Mouse (Mus musculus) hindbrain, embryonic 14.5 days (tissue): Measurements from ENCODE around the gene Atn1. TPM values are rescaled to one million over a fixed set of nuclear protein-coding genes. Genes with fewer than 3 reads are reported as not detected.
A peak's percentile ranks its signal among the peaks of the same experiment; 100 is the strongest.

Experiments
- ATAC-seq: fragments of 200-750 bp; cut with Nextera tagmentation; 2 replicates; pipeline ENCODE4 v1.8.0; 2017; ENCODE audit warnings: moderate number of reproducible peaks, mild to moderate bottlenecking, moderate TSS enrichment, moderate library complexity; ENCODE audit not compliant: low FRiP score
- DNase-seq: peaks from one replicate; pipeline ENCODE4 v3.0.0-alpha.2; 2015; ENCODE audit warnings: low spot score
- H3K27ac ChIP-seq: fragments of 300-500 bp; sonication (generic); 2 replicates; pipeline ENCODE4 v1.5.1; 2014; ENCODE audit warnings: mild to moderate bottlenecking, moderate library complexity
- H3K27me3 ChIP-seq: fragments of 300-500 bp; sonication (generic); 2 replicates; pipeline ENCODE4 v1.6.1; 2014; ENCODE audit warnings: mild to moderate bottlenecking, low read length, mixed read lengths; ENCODE audit not compliant: control insufficient read depth, insufficient read depth
- H3K36me3 ChIP-seq: fragments of 300-500 bp; sonication (generic); replicated peaks from 2 replicates; pipeline ENCODE4 v1.6.1; 2014; ENCODE audit not compliant: control insufficient read depth, insufficient read depth
- H3K4me1 ChIP-seq: fragments of 300-500 bp; sonication (generic); replicated peaks from 2 replicates; pipeline ENCODE4 v1.6.1; 2014; ENCODE audit warnings: antibody characterized with exemption, low read length, mixed read lengths; ENCODE audit not compliant: control insufficient read depth, insufficient read depth
- H3K4me2 ChIP-seq: fragments of 300-500 bp; sonication (generic); replicated peaks from 2 replicates; pipeline ENCODE4 v1.6.1; 2014; ENCODE audit warnings: mild to moderate bottlenecking, moderate library complexity
- H3K4me3 ChIP-seq: fragments of 300-500 bp; sonication (generic); replicated peaks from 2 replicates; pipeline ENCODE4 v1.5.1; 2014; ENCODE audit warnings: mild to moderate bottlenecking, low read length
- H3K9ac ChIP-seq: fragments of 300-500 bp; sonication (generic); 2 replicates; pipeline ENCODE4 v1.6.1; 2014
- H3K9me3 ChIP-seq: fragments of 300-500 bp; sonication (generic); 2 replicates; pipeline ENCODE4 v1.6.1; 2016; ENCODE audit warnings: low read length; ENCODE audit not compliant: control insufficient read depth
- WGBS: fragments of 180-500 bp; shearing (Covaris S2); extraction: QIAGEN DNeasy Blood & Tissue Kit; methylation state at CpG from one replicate; pipeline ENCODE4 v1.1.7; 2014; 5-methylcytosine and 5-hydroxymethylcytosine counted together
- polyA plus RNA-seq: library from polyadenylated mRNA; unstranded; fragments of >200 nt; fragmentation: Nextera tagmentation; extraction: Ambion mirVana; gene quantifications from 2 replicates; pipeline ENCODE4 v1.2.1, GENCODE M21; 2014

The Atn1 gene
- polyA plus RNA-seq, 1 experiment from 2014 or later: 25.9 TPM

DNA sequence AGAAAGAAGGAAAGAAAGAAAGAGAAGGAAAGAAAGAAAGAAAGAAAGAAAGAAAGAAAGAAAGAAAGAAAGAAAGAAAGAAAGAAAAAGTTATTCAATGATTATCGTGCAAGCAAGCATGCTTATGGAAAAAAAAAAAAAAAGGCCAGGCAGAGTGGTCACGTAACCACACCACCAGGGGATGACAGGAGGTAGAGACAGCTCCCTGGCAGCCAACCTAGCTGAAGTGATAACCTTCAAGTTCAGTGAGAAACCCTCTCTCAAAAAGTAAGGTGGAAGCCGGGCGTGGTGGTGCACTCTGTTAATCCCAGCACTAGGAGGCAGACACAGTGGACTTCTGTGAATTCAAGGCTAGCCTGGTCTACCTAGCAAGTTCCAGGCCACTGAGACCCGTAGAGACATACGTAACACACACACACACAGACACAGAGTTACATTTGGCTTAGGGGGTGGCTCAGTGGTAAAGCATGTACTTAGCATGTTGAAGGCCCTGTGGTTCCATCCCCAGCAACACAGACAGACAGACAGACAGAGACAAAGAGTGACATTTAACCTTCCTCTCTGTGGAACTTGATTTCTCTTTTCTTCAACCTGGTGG is 33.3 kb downstream of the Atn1 start:
- ATAC-seq (no peak), DNase-seq (no peak)
- Histone ChIP-seq H3K36me3 (no peaks in the 10 kb centered on the region; the same call in 1 of the 2 replicates), H3K4me2 (no peak overlapping the region), H3K9me3 (no peaks in the 10 kb centered on the region), H3K27me3 (no peaks in the 10 kb centered on the region), H3K9ac (no peak overlapping the region), H3K4me3 (no peak overlapping the region), H3K27ac (no peak overlapping the region), H3K4me1 (no peaks in the 10 kb centered on the region)
- WGBS: 90% methylated on average over 6 of the region's 6 CpGs

DNA sequence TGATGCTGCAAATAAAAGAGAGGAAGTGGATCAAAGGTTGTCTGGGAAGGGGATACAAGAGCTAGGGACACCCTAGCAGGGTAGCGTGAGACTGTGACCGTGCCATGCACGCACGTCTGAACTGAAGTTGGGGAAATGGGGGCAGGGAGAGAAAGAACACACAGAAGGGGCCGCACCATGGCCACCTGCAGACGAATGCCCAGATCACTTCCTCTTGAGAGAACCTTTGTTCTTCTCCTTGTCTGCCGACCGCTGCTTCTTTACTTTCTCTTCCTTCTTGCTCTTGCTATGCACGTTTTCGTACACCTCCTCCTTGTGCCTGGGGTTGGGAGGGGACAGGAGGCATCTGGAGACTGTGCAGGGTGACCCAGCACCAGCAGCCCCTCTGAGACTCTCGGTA is 35.4 kb downstream of the Atn1 start:
- Histone ChIP-seq H3K9ac (no peak overlapping the region), H3K27ac (no peak overlapping the region), H3K4me3 (no peak overlapping the region), H3K4me2 (no peak overlapping the region), H3K36me3 (peaks cover 16% of the 10 kb centered on the region), H3K27me3 (no peaks in the 10 kb centered on the region), H3K4me1 (no peaks in the 10 kb centered on the region), H3K9me3 (no peaks in the 10 kb centered on the region)
- no peak for DNase-seq
- WGBS: 67% methylated on average over 11 of the region's 11 CpGs
- no peak for ATAC-seq

DNA sequence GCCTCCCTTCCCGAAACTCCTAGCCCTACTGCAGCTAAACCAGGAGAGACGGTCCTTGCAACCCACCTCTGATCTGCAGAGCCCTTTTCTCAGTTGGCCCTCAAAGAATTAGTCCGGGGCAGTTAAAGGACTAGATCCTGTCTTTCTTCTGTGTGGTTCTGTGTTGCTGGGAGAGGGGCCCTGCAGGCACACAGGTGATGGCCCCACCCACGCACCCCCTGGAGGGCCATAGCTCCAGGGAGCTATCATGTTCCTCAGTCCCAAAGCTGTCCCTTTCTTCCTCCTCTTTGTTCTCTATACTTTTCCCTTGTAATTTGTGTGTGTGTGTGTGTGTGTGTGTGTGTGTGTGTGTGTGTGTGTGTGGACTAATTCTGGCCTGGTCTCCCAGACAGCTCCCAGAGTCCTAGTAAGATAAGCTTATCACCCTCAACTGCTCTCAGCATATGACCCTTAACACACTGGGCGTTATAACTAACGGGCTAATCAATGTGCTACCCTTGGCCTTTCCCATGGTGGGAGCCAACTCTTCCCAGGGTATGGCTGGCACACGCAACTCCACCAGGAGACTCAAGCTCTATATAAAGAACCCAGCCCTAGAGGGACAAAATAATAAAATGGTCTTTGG is 36.9 kb downstream of the Atn1 start:
- Histone ChIP-seq H3K4me1 (no peaks in the 10 kb centered on the region), H3K4me2 (no peak overlapping the region), H3K27me3 (no peaks in the 10 kb centered on the region), H3K4me3 (no peak overlapping the region), H3K36me3 (peaks cover 30% of the 10 kb centered on the region), H3K9ac (no peak overlapping the region), H3K9me3 (no peaks in the 10 kb centered on the region), H3K27ac (no peak overlapping the region)
- ATAC-seq: no peak
- DNase-seq: no peak
- 72% methylated on average over 7 of the region's 7 CpGs for WGBS

GRCm38 (mm10) chr6:124718703-124719102 is 37.6 kb downstream of the Atn1 start:
- ATAC-seq (no peak), DNase-seq (no peak)
- 65% methylated on average over 16 of the region's 16 CpGs for WGBS
- Histone ChIP-seq H3K4me3 (no peak overlapping the region), H3K36me3 (peaks cover 38% of the 10 kb centered on the region), H3K9ac (no peak overlapping the region), H3K4me1 (peaks cover 3% of the 10 kb centered on the region; the same call in 1 of the 2 replicates), H3K9me3 (no peaks in the 10 kb centered on the region), H3K4me2 (no peak overlapping the region), H3K27ac (no peak overlapping the region), H3K27me3 (no peaks in the 10 kb centered on the region)

DNA sequence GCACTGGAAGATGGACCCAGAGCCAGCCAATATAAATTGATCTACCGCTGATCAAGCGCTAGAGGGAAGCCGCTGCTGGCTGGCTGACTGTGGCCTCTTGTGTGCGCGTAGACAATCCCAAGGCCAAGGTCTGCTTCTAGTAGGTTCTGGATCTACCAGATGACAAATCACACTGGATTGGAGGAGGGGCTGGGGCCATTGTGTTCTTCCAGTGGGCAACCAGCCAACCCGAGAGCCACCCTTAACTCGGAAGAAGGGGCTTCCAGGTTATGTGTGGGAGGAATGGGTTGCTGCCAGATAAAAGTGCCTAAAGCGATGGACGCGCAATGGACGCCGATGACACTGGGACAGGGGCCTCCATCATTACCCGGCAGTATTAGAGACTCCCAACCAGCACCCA is 38.4 kb downstream of the Atn1 start:
- Histone ChIP-seq H3K4me3 (no peak overlapping the region), H3K36me3 (peaks cover 40% of the 10 kb centered on the region), H3K27ac (no peak overlapping the region), H3K4me2 (no peak overlapping the region), H3K9me3 (no peaks in the 10 kb centered on the region), H3K4me1 (peaks cover 11% of the 10 kb centered on the region), H3K27me3 (no peaks in the 10 kb centered on the region), H3K9ac (no peak overlapping the region)
- ATAC-seq: no peak
- no peak for DNase-seq
- 77% methylated on average over 13 of the region's 13 CpGs for WGBS

DNA sequence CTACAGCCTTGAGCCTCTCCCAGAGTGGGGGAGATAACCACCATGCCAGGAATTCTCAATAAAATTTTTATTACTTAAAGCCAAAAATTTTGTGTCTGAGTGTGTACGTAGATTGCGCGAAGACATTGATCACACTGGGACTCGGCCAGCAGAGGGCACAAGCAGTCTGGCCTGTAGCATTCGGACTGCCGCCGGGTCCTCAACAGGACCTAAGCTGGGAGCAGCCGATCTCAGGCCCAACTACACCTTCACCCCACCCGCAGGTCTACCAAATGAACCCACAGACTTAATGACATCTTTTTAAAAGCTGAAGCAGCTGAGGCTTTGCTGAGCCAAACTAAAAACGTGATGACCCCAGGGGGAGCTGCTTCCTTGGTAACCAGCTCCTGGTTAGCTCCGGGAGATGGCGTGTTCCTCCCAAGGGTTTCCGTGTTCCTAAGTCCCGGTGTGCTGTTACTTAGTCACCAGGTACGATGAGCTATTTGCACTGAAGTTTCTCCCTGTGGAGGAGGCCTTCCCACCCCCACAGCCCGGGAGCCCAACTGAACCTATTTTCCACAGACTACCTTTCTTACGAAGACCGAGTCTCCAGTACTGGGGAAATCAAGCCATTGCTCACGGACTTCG is 39.3 kb downstream of the Atn1 start:
- WGBS: 65% methylated on average over 20 of the region's 20 CpGs
- no peak overlapping the region for H3K4me2 ChIP-seq
- ATAC-seq (no peak), DNase-seq (peak; percentile 54)
- peaks cover 40% of the 10 kb centered on the region for H3K36me3 ChIP-seq
- H3K27me3 ChIP-seq: no peaks in the 10 kb centered on the region
- no peak overlapping the region for H3K4me3 ChIP-seq
- H3K27ac ChIP-seq: no peak overlapping the region
- no peak overlapping the region for H3K9ac ChIP-seq
- H3K9me3 ChIP-seq: no peaks in the 10 kb centered on the region
- peaks cover 12% of the 10 kb centered on the region for H3K4me1 ChIP-seq

DNA sequence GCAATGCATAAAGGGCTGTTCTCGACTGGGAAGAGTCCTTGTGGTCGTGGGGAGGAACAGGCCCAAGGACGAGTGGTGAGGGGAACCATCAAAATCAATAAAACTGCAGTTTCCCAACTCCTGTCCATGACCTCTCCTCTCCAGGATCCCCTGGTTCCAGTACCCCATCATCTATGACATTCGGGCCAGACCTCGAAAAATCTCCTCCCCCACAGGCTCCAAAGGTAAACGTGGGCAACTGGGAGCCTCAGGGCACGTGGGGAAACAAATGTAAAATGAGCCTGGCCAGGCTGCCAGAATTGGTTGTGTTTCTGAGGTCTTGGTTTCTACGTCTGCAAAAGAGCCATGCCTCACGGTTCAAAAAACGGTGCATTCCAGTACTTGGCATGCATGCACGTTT is 43.4 kb downstream of the Atn1 start:
- Histone ChIP-seq H3K27me3 (no peaks in the 10 kb centered on the region), H3K36me3 (peaks cover 49% of the 10 kb centered on the region), H3K9me3 (no peaks in the 10 kb centered on the region), H3K4me2 (peak overlapping the region; percentile 92), H3K4me1 (peaks cover 23% of the 10 kb centered on the region), H3K27ac (peak overlapping the region; percentile 81; the same call in 1 of the 2 replicates), H3K4me3 (peak overlapping the region; percentile 90), H3K9ac (peak overlapping the region; percentile 93)
- 22% methylated on average over 11 of the region's 11 CpGs for WGBS
- DNase-seq (no peak), ATAC-seq (no peak)

GRCm38 (mm10) chr6:124711824-124712782 is 44.2 kb downstream of the Atn1 start, which contains the start of the genes Emg1 and Phb2:
Gene Emg1 (minus strand): TSS chr6:124712178.
Gene Phb2 (plus strand): TSS chr6:124712336.
- peak within 1 kb of the TSS; percentile 81 for H3K27ac ChIP-seq
- under 1% methylated on average over 75 of the region's 76 CpGs for WGBS
- peaks cover 46% of the 10 kb centered on the region for H3K36me3 ChIP-seq
- peak; percentile 97 for ATAC-seq
- H3K27me3 ChIP-seq: no peaks in the 10 kb centered on the region
- peak within 1 kb of the TSS; percentile 93 for H3K9ac ChIP-seq
- H3K4me3 ChIP-seq: peak within 1 kb of the TSS; percentile 90
- H3K4me2 ChIP-seq: peak within 1 kb of the TSS; percentile 92
- no peaks in the 10 kb centered on the region for H3K9me3 ChIP-seq
- peak; percentile 98 for DNase-seq
- H3K4me1 ChIP-seq: peaks cover 23% of the 10 kb centered on the region
